Mouse (Mus musculus) bone marrow macrophage, adult 2 months (primary cell): Measurements from ENCODE around the gene Ddost.

Experiments
- CTCF ChIP-seq: IDR thresholded peaks from 2 replicates; pipeline ENCODE4 v1.5.1; 2012; ENCODE audit warnings: low read depth, mild to moderate bottlenecking, low read length, moderate library complexity
- POLR2A ChIP-seq: IDR thresholded peaks from 2 replicates; pipeline ENCODE4 v1.6.1; 2012; ENCODE audit warnings: mild to moderate bottlenecking, low read depth, low read length, borderline replicate concordance

- TF ChIP-seq CTCF: no peak
- no peak for TF ChIP-seq POLR2A
Measured at GRCm38 (mm10) chr4:138353438-138354171, 49.1 kb downstream of the Ddost start.
